In genomic region chr1:37802291-37802690, GRCm38 (mm10) we compare ENCODE assay signal across 8 mouse cellular contexts.
DNase-seq lines count a peak whose midpoint lies in the region; ATAC-seq and TF ChIP-seq lines count a peak whose summit lies in the region.
"Not testable (repeated sequence)": the region's sequence is repeated elsewhere in the genome, so short reads cannot be mapped to it uniquely, and the experiment has no call there.

No protein-coding gene starts in this region.

- not testable (repeated sequence) for H3K27ac ChIP-seq in liver, embryonic 14.5 days; neural tube, embryonic 11.5 days (ENCODE audit: low read depth, low read length); stomach, postnatal 0 days (replicated peaks)

- not testable (repeated sequence) for H3K4me2 ChIP-seq in liver, embryonic 14.5 days (ENCODE audit: low read depth); neural tube, embryonic 11.5 days (ENCODE audit: low read depth); stomach, postnatal 0 days (replicated peaks; ENCODE audit: low read depth)

- peak; percentile 37 for DNase-seq in 3T3-L1 (ENCODE audit: low read depth, low spot score)
- DNase-seq in adrenal gland, postnatal 14 days = peak; percentile 13
- peak; percentile 12 to 25 for DNase-seq in cerebellum, postnatal 14 days
- peak; percentile 10 to 40 for DNase-seq in frontal cortex, postnatal 36 days (ENCODE audit: low spot score in 2 of 2)
- peak; percentile 32 for DNase-seq in kidney, postnatal 10 days
- DNase-seq in liver, embryonic 14.5 days (ENCODE audit: low read depth in 3 of 3, low spot score in 3 of 3) = not testable (repeated sequence)
- DNase-seq in neural tube, embryonic 11.5 days (ENCODE audit: low spot score) = peak; percentile 12
- peak; percentile 49 for DNase-seq in stomach, postnatal 0 days (ENCODE audit: low spot score)

- peak; percentile 21; the same call in 1 of the 2 replicates for TF ChIP-seq CTCF in liver, embryonic 14.5 days (IDR thresholded peaks at IDR 0.05; ENCODE audit: low read depth)
- TF ChIP-seq CTCF in stomach, postnatal 0 days (IDR thresholded peaks at IDR 0.05; ENCODE audit: low read depth) = peak; percentile 70

- TF ChIP-seq EP300 in liver, embryonic 14.5 days (IDR thresholded peaks at IDR 0.05; ENCODE audit: low read depth); stomach, postnatal 0 days (optimal IDR thresholded peaks at IDR 0.05): not testable (repeated sequence)

- H3K4me1 ChIP-seq in liver, embryonic 14.5 days (replicated peaks; ENCODE audit: control insufficient read depth in 2 of 2, insufficient read depth in 2 of 2, low read length in 1 of 2); neural tube, embryonic 11.5 days (ENCODE audit: control insufficient read depth, insufficient read depth, low read length); stomach, postnatal 0 days (replicated peaks; ENCODE audit: control insufficient read depth, insufficient read depth): not testable (repeated sequence)

- H3K9ac ChIP-seq in liver, embryonic 14.5 days (replicated peaks); neural tube, embryonic 11.5 days (ENCODE audit: low read length); stomach, postnatal 0 days (ENCODE audit: low read length): not testable (repeated sequence)

- H3K4me3 ChIP-seq in liver, embryonic 14.5 days (ENCODE audit: insufficient read depth in 1 of 2, low read depth in 2 of 2, low read length in 2 of 2); neural tube, embryonic 11.5 days (ENCODE audit: low read depth, low read length); stomach, postnatal 0 days (ENCODE audit: low read depth, low read length): not testable (repeated sequence)

- WGBS in liver, embryonic 14.5 days (ENCODE audit: insufficient replicate concordance) = 73% methylated on average over 1 of the region's 1 CpGs
- WGBS in neural tube, embryonic 11.5 days = 100% methylated on average over 1 of the region's 1 CpGs
- 90% methylated on average over 1 of the region's 1 CpGs for WGBS in stomach, postnatal 0 days

- H3K27me3 ChIP-seq in liver, embryonic 14.5 days (ENCODE audit: control insufficient read depth, insufficient read depth, low read length); neural tube, embryonic 11.5 days (ENCODE audit: control insufficient read depth, insufficient read depth, low read length); stomach, postnatal 0 days (ENCODE audit: control insufficient read depth, insufficient read depth, low read length): not testable (repeated sequence)

- not testable (repeated sequence) for H3K9me3 ChIP-seq in liver, embryonic 14.5 days (ENCODE audit: control insufficient read depth, low read length); neural tube, embryonic 11.5 days (ENCODE audit: control insufficient read depth, low read length); stomach, postnatal 0 days (ENCODE audit: control insufficient read depth, low read length)

- not testable (repeated sequence) for ATAC-seq in liver, embryonic 14.5 days (ENCODE audit: insufficient read depth); neural tube, embryonic 11.5 days (ENCODE audit: insufficient read depth, low FRiP score, low TSS enrichment); stomach, postnatal 0 days (ENCODE audit: low FRiP score, low TSS enrichment)

- H3K36me3 ChIP-seq in liver, embryonic 14.5 days (replicated peaks; ENCODE audit: control insufficient read depth, insufficient read depth, low read depth); neural tube, embryonic 11.5 days (ENCODE audit: control insufficient read depth, insufficient read depth, low read length); stomach, postnatal 0 days (ENCODE audit: control insufficient read depth, insufficient read depth, low read length): not testable (repeated sequence)
